Mouse (Mus musculus) embryonic fibroblast, embryonic 13.5 days (primary cell): Measurements from ENCODE around the gene Spata25. TPM values are rescaled to one million over a fixed set of nuclear protein-coding genes. Genes with fewer than 3 reads are reported as not detected.
"Not testable (repeated sequence)": the region's sequence is repeated elsewhere in the genome, so short reads cannot be mapped to it uniquely, and the experiment has no call there.

Experiments
- H3K27ac ChIP-seq: 2 replicates; pipeline ENCODE4 v1.5.1; 2012; ENCODE audit warnings: low read length, control low read depth, inconsistent platforms; ENCODE audit not compliant: insufficient read depth
- H3K4me1 ChIP-seq: 2 replicates; pipeline ENCODE4 v1.6.1; 2011; ENCODE audit warnings: low read length; ENCODE audit not compliant: control insufficient read depth, insufficient read depth
- H3K4me3 ChIP-seq: 2 replicates; pipeline ENCODE4 v1.5.1; 2011; ENCODE audit warnings: mild to moderate bottlenecking, control low read depth, low read length; ENCODE audit not compliant: insufficient read depth
- CTCF ChIP-seq: IDR thresholded peaks from 2 replicates; pipeline ENCODE4 v1.5.1; 2011; ENCODE audit warnings: mild to moderate bottlenecking, control low read depth, low read length, moderate library complexity, borderline replicate concordance; ENCODE audit not compliant: insufficient read depth
- POLR2A ChIP-seq: IDR thresholded peaks from 2 replicates; pipeline ENCODE4 v1.6.1; 2011; ENCODE audit warnings: low read depth, mild to moderate bottlenecking, control low read depth, low read length, moderate library complexity
- polyA plus RNA-seq: library from polyadenylated mRNA; stranded (reverse); fragments of >200 nt; gene quantifications from 2 replicates; pipeline ENCODE4 v1.2.4, GENCODE M21; 2011; ENCODE audit warnings: low read depth; ENCODE audit not compliant: missing spikeins, insufficient read length

The Spata25 gene
- polyA plus RNA-seq: not detected in 2 replicates

DNA sequence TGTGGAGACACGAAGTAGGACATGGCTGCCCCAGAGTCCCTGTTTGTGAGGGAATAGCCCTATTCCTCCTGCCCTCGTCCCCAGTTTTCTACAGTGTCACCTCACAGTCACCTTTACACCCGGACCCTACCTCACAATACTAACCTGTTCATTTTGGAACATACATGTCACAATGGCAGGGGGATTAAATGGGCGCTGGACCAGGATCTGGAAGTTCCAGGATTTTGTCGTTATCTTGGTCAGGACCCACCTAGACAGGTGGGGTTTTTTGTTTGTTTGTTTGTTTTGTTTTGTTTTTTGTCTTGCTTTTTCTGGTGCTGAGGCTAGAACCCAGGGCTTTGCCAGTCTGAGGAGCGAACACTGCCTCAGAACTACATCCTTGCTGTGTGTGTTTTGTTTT lies at the start of gene Spata25:
Gene Spata25 (minus strand): TSS at position 101 of the 400 bp plus-strand sequence.
- TF ChIP-seq CTCF (no peak), POLR2A (no peak)
- Histone ChIP-seq H3K4me3 (no peak within 1 kb of the TSS), H3K4me1 (no peaks in the 10 kb centered on the region), H3K27ac (no peak within 1 kb of the TSS)

DNA sequence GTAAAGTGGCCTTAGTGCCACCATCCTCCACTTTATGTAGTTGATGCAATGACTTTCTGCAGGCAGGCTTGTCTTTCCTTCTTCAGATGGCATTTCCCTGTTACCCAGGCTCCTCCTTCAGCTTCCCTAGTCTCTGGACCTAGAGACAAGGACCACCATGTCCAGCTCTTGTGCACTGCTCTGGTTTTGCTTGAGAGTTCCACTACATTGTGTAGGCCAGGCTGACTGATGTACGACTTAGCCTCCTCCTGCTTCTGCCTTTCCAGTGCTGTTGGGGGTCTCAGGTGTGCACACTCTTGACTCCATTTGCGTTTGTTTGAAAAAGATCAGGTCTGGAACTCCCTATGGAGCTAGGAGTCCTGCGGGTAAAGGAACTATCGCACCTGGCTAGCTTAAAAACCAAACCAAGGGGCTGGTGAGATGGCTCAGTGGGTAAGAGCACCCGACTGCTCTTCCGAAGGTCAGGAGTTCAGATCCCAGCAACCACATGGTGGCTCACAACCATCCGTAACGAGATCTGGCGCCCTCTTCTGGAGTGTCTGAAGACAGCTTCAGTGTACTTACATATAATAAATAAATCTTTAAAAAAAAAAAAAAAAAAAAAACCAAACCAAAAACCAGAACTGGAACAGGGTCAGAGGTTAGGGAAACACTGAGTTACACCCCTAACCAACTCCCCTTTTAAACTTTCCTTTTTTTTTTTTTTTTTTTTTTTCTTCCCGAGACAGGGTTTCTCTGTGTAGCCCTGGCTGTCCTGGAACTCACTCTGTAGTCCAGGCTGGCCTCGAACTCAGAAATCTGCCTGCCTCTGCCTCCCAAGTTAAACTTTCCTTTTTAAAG lies 49.3 kb upstream of the Spata25 start:
- H3K27ac ChIP-seq, H3K4me3 ChIP-seq: not testable (repeated sequence)

DNA sequence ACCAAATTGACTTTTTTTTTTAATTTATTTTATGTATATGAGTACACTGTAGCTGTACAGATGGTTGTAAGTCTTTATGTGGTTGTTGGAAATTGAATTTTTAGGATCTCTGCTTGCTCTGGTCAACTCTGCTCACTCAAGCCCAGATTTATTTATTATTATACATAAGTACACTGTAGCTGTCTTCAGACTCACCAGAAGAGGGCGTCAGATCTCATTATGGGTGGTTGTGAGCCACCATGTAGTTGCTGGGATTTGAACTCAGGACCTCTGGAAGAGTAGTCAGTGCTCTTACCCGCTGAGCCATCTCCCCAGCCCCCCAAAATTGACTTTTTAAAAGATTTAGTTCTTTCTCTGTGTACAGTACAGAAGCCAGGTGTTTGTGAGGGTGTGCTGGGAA lies 47.3 kb upstream of the Spata25 start:
- not testable (repeated sequence) for H3K27ac ChIP-seq, H3K4me3 ChIP-seq, H3K4me1 ChIP-seq

More for the DNA sequence above, 49.3 kb upstream of the Spata25 start:
- H3K4me1 ChIP-seq: not testable (repeated sequence)

DNA sequence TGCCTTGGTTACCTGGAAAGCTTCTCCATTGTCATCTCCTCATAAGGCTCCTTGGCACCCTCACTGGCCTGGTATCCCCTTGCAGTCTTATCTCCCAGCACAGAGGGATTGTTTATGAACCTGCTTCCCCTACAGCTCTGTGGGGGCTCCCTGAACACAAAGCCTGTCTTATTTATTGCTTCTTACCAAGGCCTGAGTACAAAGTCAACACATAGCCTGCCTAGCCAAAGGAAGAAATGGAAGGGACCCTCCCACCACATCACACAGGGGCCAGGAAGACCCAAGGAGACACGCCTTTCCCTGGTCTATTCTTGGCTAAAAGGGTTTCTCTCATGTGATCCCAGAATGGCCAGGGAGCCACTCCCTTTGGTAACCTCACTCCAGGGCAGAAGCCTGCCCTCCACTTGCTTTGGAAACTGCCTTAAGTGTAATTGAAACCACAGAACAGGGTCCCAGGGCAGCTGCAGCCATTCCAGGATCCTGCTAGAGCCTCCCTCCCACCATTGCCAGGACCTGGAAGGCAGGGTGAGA lies 46.0 kb upstream of the Spata25 start:
- peak overlapping the region; percentile 23; the same call in 1 of the 2 replicates for H3K27ac ChIP-seq
- TF ChIP-seq POLR2A (0 out of 2 replicates have a peak, but pooled peaks have one; percentile 50), CTCF (no peak)
- H3K4me3 ChIP-seq: no peak overlapping the region
- no peaks in the 10 kb centered on the region; the same call in 1 of the 2 replicates for H3K4me1 ChIP-seq

DNA sequence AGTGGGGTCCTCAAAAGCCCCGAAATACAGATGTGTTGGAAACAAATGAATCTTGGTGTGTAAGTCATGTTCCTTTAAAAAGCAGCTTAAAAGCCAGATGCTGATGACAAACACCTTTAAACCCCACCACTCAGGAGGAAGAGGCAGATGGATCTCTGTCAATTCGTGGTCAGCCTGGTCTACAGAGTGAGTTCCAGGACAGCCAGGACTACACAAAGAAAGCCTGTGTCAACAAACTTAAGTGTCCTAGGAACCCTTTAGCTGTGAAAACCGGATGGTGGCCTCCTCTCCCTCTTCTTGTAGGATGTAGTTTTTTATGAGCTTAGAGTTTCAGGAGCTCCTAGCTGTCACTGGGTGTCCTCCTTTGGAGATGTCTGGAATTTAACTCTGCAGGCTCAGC lies 45.3 kb upstream of the Spata25 start:
- no peak overlapping the region for H3K4me3 ChIP-seq
- H3K27ac ChIP-seq: no peak overlapping the region
- no peaks in the 10 kb centered on the region; the same call in 1 of the 2 replicates for H3K4me1 ChIP-seq
- TF ChIP-seq CTCF (no peak), POLR2A (no peak)

DNA sequence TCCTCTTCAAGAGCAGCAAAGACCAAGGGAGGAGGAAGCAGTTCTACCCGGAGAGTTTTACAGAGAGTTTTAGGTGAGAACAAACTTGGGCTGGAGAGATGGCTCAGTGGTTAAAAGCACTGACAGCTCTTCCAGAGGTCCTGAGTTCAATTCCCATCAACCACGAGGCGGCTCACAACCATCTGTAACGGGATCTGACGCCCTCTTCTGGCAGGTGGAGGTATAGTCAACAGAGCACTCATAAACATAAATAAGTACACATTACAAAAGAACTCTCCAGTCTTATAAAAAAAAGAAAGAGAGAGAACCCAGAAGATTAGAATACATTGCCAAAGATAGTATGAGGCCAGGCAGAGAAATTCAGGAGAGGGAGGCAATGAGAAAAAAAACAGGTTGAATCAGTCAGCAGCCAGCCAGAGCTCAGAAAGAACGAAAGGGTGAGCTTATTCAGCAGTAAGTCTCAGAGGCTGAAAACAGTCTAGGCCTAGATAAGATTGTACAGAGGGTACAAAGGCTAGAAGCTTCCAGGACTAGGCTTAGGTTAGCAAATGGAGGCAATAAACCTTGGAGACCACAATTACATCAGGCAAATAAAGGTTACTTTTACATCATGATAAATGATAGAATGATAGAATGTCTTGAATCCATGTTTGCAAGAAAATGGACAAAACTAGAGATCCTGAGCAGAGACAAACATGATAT lies 43.4 kb upstream of the Spata25 start:
- TF ChIP-seq POLR2A (no peak), CTCF (no peak)
- H3K4me1 ChIP-seq: no peaks in the 10 kb centered on the region; the same call in 1 of the 2 replicates
- H3K4me3 ChIP-seq: no peak overlapping the region
- H3K27ac ChIP-seq: no peak overlapping the region

DNA sequence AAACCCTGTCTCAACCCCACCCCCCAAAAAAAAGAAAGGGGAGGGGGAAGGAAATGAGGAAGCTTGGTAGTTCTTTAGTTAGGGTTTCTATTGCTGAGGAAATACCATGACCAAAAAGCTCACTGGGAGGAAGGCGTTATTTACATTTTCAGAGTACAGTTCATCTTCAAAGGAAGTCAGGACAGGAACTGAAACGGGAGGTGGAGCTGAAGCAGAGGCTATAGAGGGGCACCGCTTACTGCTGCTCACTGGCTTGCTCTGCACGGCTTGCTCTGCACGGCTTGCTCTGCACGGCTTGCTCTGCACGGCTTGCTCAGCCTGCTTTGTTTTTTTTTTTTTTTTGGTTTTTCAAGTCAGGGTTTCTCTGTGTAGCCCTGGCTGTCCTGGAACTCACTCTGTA lies 40.2 kb upstream of the Spata25 start:
- TF ChIP-seq CTCF: no peak
- no peak for TF ChIP-seq POLR2A
- no peak overlapping the region for H3K4me3 ChIP-seq
- peaks cover 4% of the 10 kb centered on the region for H3K4me1 ChIP-seq
- no peak overlapping the region for H3K27ac ChIP-seq

DNA sequence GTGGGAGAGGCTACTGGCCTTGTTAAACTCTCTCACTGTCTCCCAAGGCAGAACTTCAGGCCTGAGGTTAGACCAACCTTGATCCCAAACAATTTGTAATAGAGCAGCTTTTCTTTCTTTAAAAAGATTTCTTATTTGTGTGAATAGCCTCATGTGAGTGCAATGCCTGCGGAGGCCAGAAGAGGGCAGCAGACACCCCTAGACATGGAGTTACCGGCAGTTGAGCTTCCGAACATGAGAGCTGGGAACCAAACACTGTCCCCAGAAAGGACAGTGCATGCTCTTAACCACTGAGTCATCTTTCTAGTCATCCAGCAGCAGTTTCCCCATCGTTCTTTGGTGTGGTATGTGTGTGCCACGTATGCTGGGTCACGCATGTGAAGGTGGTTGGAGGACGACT lies 39.2 kb upstream of the Spata25 start:
- TF ChIP-seq POLR2A (no peak), CTCF (peak; percentile 26; the same call in 1 of the 2 replicates)
- Histone ChIP-seq H3K4me3 (no peak overlapping the region), H3K27ac (no peak overlapping the region), H3K4me1 (peaks cover 6% of the 10 kb centered on the region)

DNA sequence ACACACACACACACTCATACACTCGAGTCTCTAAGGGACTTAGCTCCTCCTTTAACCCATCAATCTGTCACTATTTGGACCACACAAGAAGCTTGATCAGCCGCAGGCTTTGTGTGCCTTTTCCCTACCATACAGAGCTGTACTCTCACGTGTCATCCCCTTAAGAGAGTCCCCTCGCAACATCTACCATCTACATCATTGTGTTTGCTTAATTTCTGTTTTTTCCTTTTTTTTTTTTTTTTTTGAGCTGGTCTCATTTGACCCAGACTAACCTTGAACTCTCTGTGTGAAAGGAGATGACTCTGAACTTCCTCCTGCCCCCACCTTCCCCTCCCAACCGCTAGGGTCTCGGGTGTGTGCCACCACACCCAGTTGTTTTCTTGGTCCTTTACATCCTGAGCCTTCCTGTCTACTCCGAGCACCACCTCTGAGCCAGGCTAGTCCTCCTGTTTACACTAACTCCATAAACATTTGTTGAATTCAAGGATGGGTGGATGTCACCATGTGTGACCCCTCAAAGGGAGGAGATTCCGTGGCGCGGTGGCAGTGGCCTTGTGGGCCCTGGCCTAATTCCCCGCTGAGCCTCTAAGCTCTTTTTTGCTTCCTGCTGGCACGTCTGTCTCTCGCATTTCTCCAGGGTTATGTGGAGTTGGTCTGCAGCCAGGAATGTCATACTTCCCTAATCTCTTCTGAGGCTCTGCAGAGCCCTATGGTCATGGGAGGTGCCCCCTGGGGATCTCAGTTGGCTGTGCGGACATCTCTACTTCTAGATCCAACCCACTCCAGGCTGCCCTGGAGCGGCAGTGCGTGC lies 38.6 kb upstream of the Spata25 start:
- Histone ChIP-seq H3K4me1 (peaks cover 7% of the 10 kb centered on the region), H3K4me3 (no peak overlapping the region), H3K27ac (no peak overlapping the region)
- TF ChIP-seq CTCF (no peak), POLR2A (no peak)

DNA sequence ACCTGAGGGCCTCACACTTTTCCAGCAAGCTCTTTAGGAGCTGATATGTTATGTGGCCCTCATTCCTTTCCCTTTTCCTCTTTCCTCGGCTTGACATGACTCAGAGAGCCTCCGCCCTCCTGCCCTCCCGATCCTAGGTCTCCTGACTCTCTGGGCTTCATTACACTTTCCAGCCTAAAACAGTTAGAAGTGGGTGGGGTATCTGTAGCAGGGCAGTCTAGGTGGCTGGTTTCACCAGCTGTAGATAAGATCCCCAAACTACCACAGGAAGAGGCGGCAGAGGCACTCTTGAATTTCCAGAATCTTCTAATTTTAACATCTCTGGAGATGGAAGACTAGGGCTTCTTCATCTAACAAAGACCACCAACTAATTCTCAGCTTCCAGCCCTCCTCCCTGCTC lies 36.3 kb upstream of the Spata25 start:
- no peak overlapping the region for H3K4me3 ChIP-seq
- no peak overlapping the region for H3K27ac ChIP-seq
- TF ChIP-seq POLR2A: no peak
- TF ChIP-seq CTCF: no peak
- H3K4me1 ChIP-seq: peaks cover 12% of the 10 kb centered on the region

DNA sequence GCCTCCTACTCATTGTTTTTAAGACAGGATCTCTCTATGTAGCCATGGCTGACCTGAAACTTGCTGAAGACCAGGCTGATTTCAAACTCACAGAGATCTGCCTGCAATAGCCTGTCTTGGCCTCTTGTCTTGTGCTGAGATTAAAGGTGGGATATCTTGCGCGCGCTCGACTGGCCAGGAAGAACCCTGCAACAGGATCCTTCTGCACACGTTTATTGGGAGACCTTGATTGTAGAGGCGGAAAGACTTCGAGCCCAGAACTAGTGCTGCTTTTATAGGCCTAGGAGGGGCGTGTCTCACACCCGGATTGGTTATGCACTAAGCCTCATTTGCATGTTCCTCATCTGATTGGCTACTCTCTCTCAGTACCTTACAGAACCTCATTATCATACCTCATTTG lies 35.1 kb upstream of the Spata25 start:
- H3K27ac ChIP-seq, H3K4me3 ChIP-seq: not testable (repeated sequence)
- peaks cover 12% of the 10 kb centered on the region for H3K4me1 ChIP-seq
